Mouse (Mus musculus) neural tube, embryonic 15.5 days (tissue): ENCODE measurements around the gene Sept6. TPM values are rescaled to one million over a fixed set of nuclear protein-coding genes. Genes with fewer than 3 reads are reported as not detected.

Experiments
- polyA plus RNA-seq: library from polyadenylated mRNA; unstranded; fragments of >200 nt; fragmentation: Nextera tagmentation; extraction: Ambion mirVana; gene quantifications from 2 replicates; pipeline ENCODE4 v1.2.1, GENCODE M21; 2015

The Sept6 gene
- polyA plus RNA-seq, 1 experiment from 2014 or later, result 72.2 TPM

Other genes with a start within 250 kb of the Sept6 start
- 1.5 and 2.2 TPM in 2 replicates for gene Slc25a43, start 248.1 kb downstream of the Sept6 start, polyA plus RNA-seq
- gene Slc25a5, start 196.1 kb downstream of the Sept6 start, polyA plus RNA-seq, result 530 and 612 TPM in 2 replicates
- gene Ube2a, start 117.9 kb downstream of the Sept6 start, polyA plus RNA-seq, result 115 and 117 TPM in 2 replicates
- 24.2 and 27.6 TPM in 2 replicates for gene C330007P06Rik, start 117.7 kb downstream of the Sept6 start, polyA plus RNA-seq
- 18.3 and 19.5 TPM in 2 replicates for gene Nkrf, start 88.9 kb downstream of the Sept6 start, polyA plus RNA-seq
- gene Sowahd, start 57.1 kb upstream of the Sept6 start, polyA plus RNA-seq, result not detected in 2 replicates
- 318 and 331 TPM in 2 replicates for gene Rpl39, start 93.6 kb upstream of the Sept6 start, polyA plus RNA-seq
- 29.4 and 31.9 TPM in 2 replicates for gene Upf3b, start 118.5 kb upstream of the Sept6 start, polyA plus RNA-seq
- gene Nkap, start 135.0 kb upstream of the Sept6 start, polyA plus RNA-seq, result 22.1 and 22.2 TPM in 2 replicates
- 0.14 and 0.29 TPM in 2 replicates for gene Akap14, start 177.0 kb upstream of the Sept6 start, polyA plus RNA-seq
- 742 and 895 TPM in 2 replicates for gene Ndufa1, start 199.4 kb upstream of the Sept6 start, polyA plus RNA-seq
- gene Rnf113a1, start 199.5 kb upstream of the Sept6 start, polyA plus RNA-seq, result 23.7 and 27.3 TPM in 2 replicates
- gene Gm9, start 219.2 kb upstream of the Sept6 start, polyA plus RNA-seq, result not detected in 2 replicates
- gene Rhox1, start 230.5 kb upstream of the Sept6 start, polyA plus RNA-seq, result not detected in 2 replicates